Mouse (Mus musculus) midbrain, postnatal 0 days (tissue): ENCODE results near the gene Mosmo. TPM values are rescaled to one million over a fixed set of nuclear protein-coding genes. Genes with fewer than 3 reads are reported as not detected.

Source experiments
- ATAC-seq: fragments of 200-750 bp; cut with Nextera tagmentation; 2 replicates; pipeline ENCODE4 v1.8.0; 2017; ENCODE audit warnings: moderate number of reproducible peaks, mild to moderate bottlenecking, moderate TSS enrichment, moderate library complexity; ENCODE audit not compliant: low FRiP score
- DNase-seq: peaks from one replicate; pipeline ENCODE4 v3.0.0-alpha.2; 2015; ENCODE audit warnings: low spot score
- H3K27ac ChIP-seq: fragments of 300-500 bp; sonication (generic); 2 replicates; pipeline ENCODE4 v1.5.1; 2014; ENCODE audit warnings: low read depth, mild to moderate bottlenecking, low read length, mixed read lengths
- H3K27me3 ChIP-seq: fragments of 300-500 bp; sonication (generic); 2 replicates; pipeline ENCODE4 v1.6.1; 2014; ENCODE audit warnings: low read length, control low read depth, mixed read lengths; ENCODE audit not compliant: insufficient read depth
- H3K36me3 ChIP-seq: fragments of 300-500 bp; sonication (generic); 2 replicates; pipeline ENCODE4 v1.6.1; 2014; ENCODE audit warnings: low read length, control low read depth, mixed read lengths; ENCODE audit not compliant: insufficient read depth
- H3K4me1 ChIP-seq: fragments of 300-500 bp; sonication (generic); 2 replicates; pipeline ENCODE4 v1.6.1; 2014; ENCODE audit warnings: mild to moderate bottlenecking, control low read depth, antibody characterized with exemption, low read length, mixed read lengths; ENCODE audit not compliant: insufficient read depth
- H3K4me2 ChIP-seq: fragments of 300-500 bp; sonication (generic); 2 replicates; pipeline ENCODE4 v1.6.1; 2014; ENCODE audit warnings: low read depth, mild to moderate bottlenecking, low read length, mixed read lengths; ENCODE audit not compliant: poor library complexity, severe bottlenecking
- H3K4me3 ChIP-seq: fragments of 300-500 bp; sonication (generic); 2 replicates; pipeline ENCODE4 v1.5.1; 2014; ENCODE audit warnings: low read depth, mild to moderate bottlenecking, low read length, moderate library complexity
- H3K9ac ChIP-seq: fragments of 300-500 bp; sonication (generic); replicated peaks from 2 replicates; pipeline ENCODE4 v1.6.1; 2014; ENCODE audit warnings: mild to moderate bottlenecking, low read length, moderate library complexity, mixed read lengths; ENCODE audit not compliant: poor library complexity, severe bottlenecking
- H3K9me3 ChIP-seq: fragments of 300-500 bp; sonication (generic); 2 replicates; pipeline ENCODE4 v1.6.1; 2016; ENCODE audit warnings: low read length, control low read depth
- CTCF ChIP-seq: IDR thresholded peaks from 2 replicates; pipeline ENCODE4 v1.5.1; 2016; ENCODE audit warnings: antibody characterized with exemption, mild to moderate bottlenecking
- WGBS: fragments of 180-500 bp; shearing (Covaris S2); extraction: QIAGEN DNeasy Blood & Tissue Kit; methylation state at CpG from one replicate; pipeline ENCODE4 v1.1.7; 2014; 5-methylcytosine and 5-hydroxymethylcytosine counted together
- polyA plus RNA-seq: library from polyadenylated mRNA; unstranded; fragments of >200 nt; fragmentation: Nextera tagmentation; extraction: Ambion mirVana; gene quantifications from 2 replicates; pipeline ENCODE4 v1.2.1, GENCODE M21; 2015
- total RNA-seq: library from RNA; depleted of rRNA; stranded (reverse); fragments of >200 nt; gene quantifications from 2 replicates; pipeline ENCODE4 v1.2.3, GENCODE M21; 2014

The Mosmo gene
- total and polyA plus RNA-seq, 2 experiments from 2014 or later, result 11.5 to 21.2 TPM

DNA sequence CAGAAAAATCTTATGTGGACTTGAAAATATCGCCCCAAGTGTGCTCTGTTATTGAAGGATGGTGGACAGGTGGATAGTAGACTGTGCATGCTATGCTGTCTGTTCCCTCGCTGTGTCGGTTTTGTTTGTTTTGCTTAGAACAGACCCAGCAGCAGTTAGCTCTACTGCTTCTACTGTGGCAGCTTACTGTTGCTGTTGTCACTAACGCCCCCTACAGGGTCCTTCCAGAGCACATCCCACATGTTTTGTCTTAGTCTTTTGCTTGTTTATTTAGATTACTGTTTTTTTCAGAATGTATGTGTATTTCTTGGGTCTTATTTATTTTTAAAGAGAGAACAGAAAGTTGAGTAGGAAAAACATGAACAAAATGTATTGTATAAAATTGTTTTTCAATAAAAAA, 34.2 kb upstream of the Mosmo start:
- DNase-seq (no peak), ATAC-seq (no peak)
- Histone ChIP-seq H3K9me3 (no peaks in the 10 kb centered on the region), H3K4me1 (no peaks in the 10 kb centered on the region), H3K9ac (no peak overlapping the region), H3K27ac (no peak overlapping the region), H3K4me2 (no peak overlapping the region), H3K36me3 (peaks cover 55% of the 10 kb centered on the region), H3K27me3 (no peaks in the 10 kb centered on the region), H3K4me3 (no peak overlapping the region)
- peak; percentile 47 for TF ChIP-seq CTCF
- WGBS, result 68% methylated on average over 4 of the region's 4 CpGs

DNA sequence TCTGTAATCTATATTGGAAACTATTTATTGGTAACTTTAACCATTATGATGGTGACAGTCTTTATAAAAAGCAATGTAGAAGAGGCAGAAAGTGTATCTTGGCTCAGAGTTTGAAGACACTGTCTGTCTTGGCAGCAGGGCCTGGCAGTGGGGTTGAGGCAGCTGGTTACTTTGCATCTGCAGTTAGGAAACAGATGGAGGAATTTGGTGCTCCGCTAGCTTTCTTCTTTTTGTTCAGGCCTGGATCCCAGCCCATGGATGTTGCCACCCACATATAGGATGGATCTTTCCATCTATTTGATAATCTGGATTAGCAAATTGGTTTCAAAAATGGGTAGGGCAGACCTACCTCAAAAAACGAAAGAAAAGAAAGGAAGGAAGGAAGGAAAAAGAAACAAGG, 29.6 kb upstream of the Mosmo start:
- Histone ChIP-seq H3K27me3 (no peaks in the 10 kb centered on the region), H3K4me1 (no peaks in the 10 kb centered on the region), H3K4me3 (no peak overlapping the region), H3K27ac (no peak overlapping the region), H3K9ac (no peak overlapping the region), H3K4me2 (no peak overlapping the region), H3K9me3 (no peaks in the 10 kb centered on the region), H3K36me3 (peaks cover 63% of the 10 kb centered on the region)
- DNase-seq (peak; percentile 4), ATAC-seq (no peak)
- no peak for TF ChIP-seq CTCF
- WGBS, result 83% methylated on average over 2 of the region's 2 CpGs

DNA sequence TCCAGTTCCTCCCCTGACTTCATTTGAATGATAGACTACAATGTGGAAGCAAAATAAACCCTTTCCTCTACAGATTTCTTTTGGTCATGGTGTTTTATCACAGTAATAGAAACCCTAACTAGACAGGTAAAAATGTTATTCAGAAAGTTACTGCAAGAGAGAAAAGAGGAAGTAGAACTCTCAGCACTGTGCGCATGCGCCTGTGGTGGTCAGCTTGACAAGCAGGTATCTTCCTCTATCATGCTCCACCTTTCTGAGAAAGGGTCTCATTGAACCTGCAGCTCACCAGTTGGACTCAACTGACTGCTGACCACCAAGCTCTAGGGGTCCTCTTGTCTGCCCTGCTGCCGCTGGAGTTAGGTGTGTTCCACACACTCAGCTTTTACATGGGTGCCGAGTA, 15.3 kb upstream of the Mosmo start:
- TF ChIP-seq CTCF, result no peak

DNA sequence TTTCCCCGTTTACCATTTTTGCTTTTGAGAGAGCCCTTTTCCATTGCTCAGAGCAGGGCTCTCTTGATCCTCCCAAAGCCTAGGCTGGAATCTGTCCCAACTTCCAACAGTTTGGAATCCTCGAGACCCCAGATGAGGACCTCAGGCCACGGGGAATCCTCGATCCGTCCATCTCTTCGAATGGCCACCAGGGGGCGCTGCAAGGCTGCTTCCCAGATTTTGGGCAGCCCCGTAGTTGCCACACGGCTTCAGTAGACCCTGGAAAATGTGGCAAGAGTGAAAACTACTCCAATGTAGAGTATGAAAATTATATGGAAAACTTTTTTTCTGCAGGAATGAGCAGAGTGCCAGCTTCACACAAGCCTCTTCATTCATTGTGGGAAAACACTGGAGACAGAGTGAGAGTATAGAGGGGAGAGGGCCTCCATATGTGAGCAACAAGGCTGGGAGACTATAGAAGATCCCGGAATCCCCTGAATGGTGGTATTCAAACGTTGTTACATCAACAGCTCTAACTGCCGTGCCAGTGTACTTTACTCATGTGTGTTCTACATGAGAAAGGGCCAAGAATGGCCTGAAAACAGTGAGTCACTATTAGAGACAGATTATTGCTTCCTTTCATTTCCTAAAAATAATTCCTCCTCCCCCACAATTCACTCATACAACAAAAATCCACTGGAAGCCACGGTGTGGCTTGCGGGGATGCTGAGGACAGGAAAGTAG, 7.1 kb upstream of the Mosmo start, which contains the start of gene Pdzd9:
Gene Pdzd9 (minus strand): TSS at position 191 of the 723 bp plus-strand sequence.
- H3K9me3 ChIP-seq, result no peaks in the 10 kb centered on the region
- no peaks in the 10 kb centered on the region for H3K36me3 ChIP-seq
- no peak within 1 kb of the TSS for H3K4me2 ChIP-seq
- no peak within 1 kb of the TSS for H3K27ac ChIP-seq
- WGBS, result 20% methylated on average over 14 of the region's 14 CpGs
- TF ChIP-seq CTCF, result peak; percentile 96
- H3K4me3 ChIP-seq, result no peak within 1 kb of the TSS
- no peak within 1 kb of the TSS for H3K9ac ChIP-seq
- ATAC-seq, result peak; percentile 60
- H3K4me1 ChIP-seq, result no peaks in the 10 kb centered on the region
- no peaks in the 10 kb centered on the region for H3K27me3 ChIP-seq
- peak; percentile 73 for DNase-seq

More for the DNA sequence above, 15.3 kb upstream of the Mosmo start:
- Histone ChIP-seq H3K4me1 (no peaks in the 10 kb centered on the region), H3K36me3 (peaks cover 25% of the 10 kb centered on the region), H3K27me3 (no peaks in the 10 kb centered on the region), H3K4me2 (no peak overlapping the region), H3K4me3 (no peak overlapping the region), H3K9me3 (no peaks in the 10 kb centered on the region), H3K9ac (no peak overlapping the region), H3K27ac (no peak overlapping the region)
- ATAC-seq (no peak), DNase-seq (no peak)
- WGBS, result 94% methylated on average over 4 of the region's 4 CpGs

DNA sequence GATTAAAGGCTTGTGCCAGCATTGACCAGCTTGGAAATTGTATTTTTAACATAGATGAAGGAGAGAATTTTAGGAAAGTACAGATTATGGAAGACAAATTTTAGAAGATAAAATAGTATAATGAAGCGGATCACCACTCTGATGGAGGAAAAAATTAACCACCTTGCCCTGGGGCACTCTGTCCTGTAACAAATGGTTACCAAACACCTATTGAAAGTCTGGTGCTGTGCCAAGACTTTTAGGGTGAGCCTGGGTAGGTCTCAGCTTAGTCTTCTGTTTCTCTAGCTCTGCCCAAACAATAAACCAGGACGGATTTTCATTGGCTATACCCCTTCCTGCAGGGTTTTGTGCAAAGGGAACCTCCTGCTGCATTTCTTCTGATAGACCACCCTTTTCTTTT, 6.1 kb upstream of the Mosmo start:
- no peak for TF ChIP-seq CTCF
- Histone ChIP-seq H3K27me3 (no peaks in the 10 kb centered on the region), H3K4me3 (no peak overlapping the region), H3K9ac (no peak overlapping the region), H3K36me3 (no peaks in the 10 kb centered on the region), H3K9me3 (no peaks in the 10 kb centered on the region), H3K4me2 (no peak overlapping the region), H3K27ac (no peak overlapping the region), H3K4me1 (peaks cover under 1% of the 10 kb centered on the region; the same call in 1 of the 2 replicates)
- no peak for ATAC-seq
- no peak for DNase-seq
- WGBS, result 63% methylated on average over 2 of the region's 2 CpGs

DNA sequence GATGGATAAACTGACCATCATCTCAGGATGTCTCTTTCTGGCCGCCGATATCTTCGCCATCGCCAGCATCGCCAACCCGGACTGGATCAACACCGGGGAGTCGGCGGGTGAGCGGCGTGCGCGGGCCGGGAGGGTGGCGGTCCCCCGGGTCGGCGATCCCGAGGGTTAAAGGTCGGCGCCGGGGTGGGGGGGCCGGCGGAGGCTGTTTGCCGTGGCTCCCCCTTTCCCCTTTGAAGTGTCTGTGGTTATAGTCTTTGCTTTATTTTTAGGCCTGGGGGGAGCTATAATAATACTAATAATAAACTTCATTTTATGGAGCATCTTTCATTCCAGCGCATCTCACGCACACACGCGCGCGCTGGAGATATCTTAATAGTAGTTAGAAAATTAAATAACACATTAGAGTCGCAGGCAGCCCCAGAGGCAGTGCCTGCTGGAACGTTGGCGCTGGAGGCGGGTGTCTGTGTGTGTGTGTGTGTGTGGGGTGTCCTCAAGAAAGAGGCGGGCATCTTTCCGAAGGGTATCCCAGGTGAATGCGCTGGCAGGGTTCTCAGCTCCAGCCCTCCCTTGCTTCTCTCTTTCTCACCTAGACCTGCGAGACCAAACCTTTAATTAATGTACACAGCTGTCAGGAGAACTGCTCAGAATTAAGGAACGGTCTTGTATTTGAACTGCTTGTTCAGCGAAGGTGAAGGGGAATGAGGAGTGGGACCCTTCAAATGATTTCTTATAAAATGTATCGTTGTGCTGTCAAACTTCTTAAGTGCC, 530 bp downstream of the Mosmo start:
- no peaks in the 10 kb centered on the region for H3K36me3 ChIP-seq
- DNase-seq, result peak; percentile 34
- H3K27ac ChIP-seq, result peak overlapping the region; percentile 82
- no peaks in the 10 kb centered on the region for H3K27me3 ChIP-seq
- peak overlapping the region; percentile 77 for H3K4me2 ChIP-seq
- ATAC-seq, result peak; percentile 44; the same call in 1 of the 2 replicates
- no peaks in the 10 kb centered on the region for H3K9me3 ChIP-seq
- peaks cover 13% of the 10 kb centered on the region for H3K4me1 ChIP-seq
- H3K9ac ChIP-seq, result peak overlapping the region; percentile 92
- 2% methylated on average over 40 of the region's 42 CpGs for WGBS
- TF ChIP-seq CTCF, result no peak
- H3K4me3 ChIP-seq, result peak overlapping the region; percentile 90
